Mouse (Mus musculus): ENCODE measurements around the gene Dock4.

Dock4 gene

GRCm38 (mm10) chr12:40511643-40512369 lies 66.1 kb downstream of the Dock4 start:
- DNase-seq (ENCODE audit: low spot score): no peak

GRCm38 (mm10) chr12:40512370-40512693 lies 66.6 kb downstream of the Dock4 start:
- no peak for DNase-seq (ENCODE audit: low spot score)

- no peak for DNase-seq (ENCODE audit: low spot score)
Observed at GRCm38 (mm10) chr12:40512994-40513393, 67.2 kb downstream of the Dock4 start.

DNA sequence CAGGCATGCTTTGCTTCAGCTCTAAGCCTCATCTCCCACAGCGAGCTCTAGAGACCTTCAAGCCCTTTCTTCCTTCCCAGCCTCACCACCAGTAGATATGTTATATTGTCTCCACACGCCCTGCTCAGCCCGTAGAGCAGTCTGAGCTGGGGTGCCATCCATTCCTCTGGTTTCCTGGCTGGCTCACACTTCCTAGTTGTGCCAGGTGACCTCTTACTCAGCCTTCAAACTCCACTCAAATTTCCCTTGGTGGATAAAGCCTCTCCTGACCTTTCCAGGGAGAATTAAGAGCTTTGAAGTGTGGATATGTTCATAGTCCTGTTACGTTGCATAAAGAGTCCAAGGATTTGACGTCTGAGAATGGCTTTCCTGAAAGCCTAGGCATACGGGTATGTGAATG lies 68.3 kb downstream of the Dock4 start:
- DNase-seq (ENCODE audit: low spot score): no peak

DNA sequence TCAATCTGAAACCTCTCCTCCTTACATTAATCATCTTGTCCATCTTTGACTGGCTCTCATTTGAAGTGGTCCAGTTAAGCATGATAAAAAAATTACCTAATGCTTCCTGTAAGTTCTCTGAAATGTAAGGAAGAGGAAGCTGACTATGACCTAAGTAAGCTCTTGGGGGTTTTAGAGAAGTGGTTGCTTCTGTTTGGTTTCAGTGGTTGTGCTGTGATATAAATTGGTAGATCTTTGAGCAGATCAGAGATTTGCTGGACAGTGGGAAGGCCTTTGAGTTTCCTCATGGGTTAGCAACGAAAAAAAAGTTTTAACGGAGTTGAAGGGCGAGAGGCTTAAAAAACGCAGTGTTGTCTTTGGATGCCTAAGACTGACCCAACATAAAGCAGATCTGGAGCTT lies 76.7 kb downstream of the Dock4 start:
- no peak for DNase-seq (ENCODE audit: low spot score)

GRCm38 (mm10) chr12:40523020-40523419 lies 77.3 kb downstream of the Dock4 start:
- DNase-seq (ENCODE audit: low spot score): no peak

GRCm38 (mm10) chr12:40525045-40525444 lies 79.3 kb downstream of the Dock4 start:
- no peak for DNase-seq (ENCODE audit: low spot score)

DNA sequence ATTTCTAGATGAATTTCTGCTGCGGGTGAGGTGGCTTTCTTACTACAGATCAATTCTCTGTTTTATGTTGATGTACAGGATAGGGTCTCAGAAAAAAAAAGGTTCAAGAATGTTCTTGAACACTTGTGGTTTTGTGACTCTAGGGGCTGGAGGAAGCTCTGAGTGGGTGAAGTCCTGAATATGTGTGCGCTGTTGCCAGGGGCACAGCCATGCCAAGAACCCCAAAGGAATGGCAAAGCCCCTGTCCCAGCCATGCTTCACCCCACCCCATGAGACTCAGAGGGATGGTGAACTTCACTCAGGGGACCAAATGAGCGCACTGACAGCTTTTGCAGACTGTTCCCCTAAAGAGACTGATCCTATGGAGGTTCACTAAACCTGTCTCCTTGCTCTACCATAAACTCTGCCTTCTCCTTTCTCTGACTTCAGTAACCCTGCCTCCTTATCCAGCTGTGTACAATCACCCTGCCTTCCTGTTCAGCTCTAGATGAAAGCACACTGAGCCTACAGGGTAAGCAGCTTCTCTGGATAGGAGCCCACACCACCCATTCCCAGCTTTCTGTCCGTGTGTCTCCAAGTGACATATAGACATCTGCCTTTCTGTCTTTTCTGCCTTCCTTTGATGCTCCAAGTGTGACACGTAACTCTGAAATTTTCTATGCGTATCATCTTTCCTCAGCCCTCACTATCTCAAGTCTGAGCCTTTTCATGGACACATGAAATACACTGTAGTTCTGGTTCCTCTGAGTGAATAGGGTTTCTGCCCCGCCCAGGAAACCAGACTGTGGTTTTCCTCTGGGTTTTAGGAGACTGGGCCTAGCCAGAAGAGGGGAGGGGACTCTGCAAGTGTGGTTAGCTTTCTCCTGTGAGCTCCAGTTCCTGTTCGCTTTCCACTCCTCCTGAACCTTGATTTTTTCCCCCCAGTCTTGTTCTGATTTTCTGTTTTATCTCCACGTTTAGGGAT lies 90.2 kb downstream of the Dock4 start:
- DNase-seq (ENCODE audit: low spot score): no peak

- DNase-seq (ENCODE audit: low spot score): no peak
Observed at GRCm38 (mm10) chr12:40537826-40538225, 92.1 kb downstream of the Dock4 start.

DNA sequence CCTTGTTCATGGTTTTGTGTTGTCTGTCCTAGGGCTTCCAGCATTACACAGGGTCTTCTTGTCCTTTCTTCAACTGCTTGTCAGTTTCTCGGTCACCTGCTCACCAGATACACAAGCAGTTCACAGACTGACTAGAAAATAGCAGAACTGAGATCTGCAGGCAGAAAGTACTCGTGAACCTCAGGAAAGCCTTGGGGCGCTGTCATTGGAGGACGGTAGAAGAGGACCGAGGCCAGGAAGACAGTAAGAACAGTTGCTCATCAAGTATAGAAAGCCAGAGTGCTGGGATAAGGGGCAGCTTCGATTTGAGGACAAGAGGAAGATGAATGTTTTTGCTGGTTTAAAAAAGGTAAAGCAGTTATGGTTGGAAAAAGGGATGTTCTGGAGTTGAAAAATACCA lies 92.6 kb downstream of the Dock4 start:
- DNase-seq (ENCODE audit: low spot score): no peak

GRCm38 (mm10) chr12:40538780-40539179 lies 93.0 kb downstream of the Dock4 start:
- no peak for DNase-seq (ENCODE audit: low spot score)

DNA sequence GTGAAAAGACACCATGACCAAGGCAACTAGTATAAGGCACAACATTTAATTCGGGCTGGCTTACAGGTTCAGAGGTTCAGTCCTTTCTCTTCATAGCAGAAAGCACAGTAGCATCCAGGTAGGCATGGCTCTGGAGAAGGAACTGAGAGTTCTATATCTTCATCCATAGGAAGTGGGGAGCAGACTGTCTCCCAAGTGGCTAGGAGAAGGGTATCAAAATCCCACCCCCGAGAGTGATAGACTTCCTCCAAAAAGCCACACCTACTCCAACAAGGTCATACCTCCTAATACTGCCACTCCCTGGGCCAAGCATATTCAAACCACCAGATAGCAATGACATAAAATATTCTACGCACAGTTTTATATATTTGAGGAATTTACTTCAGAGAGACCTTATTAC lies 98.5 kb downstream of the Dock4 start:
- DNase-seq (ENCODE audit: low spot score): no peak

- no peak for DNase-seq (ENCODE audit: low spot score)
Observed at GRCm38 (mm10) chr12:40546827-40547226, 101.1 kb downstream of the Dock4 start.

DNA sequence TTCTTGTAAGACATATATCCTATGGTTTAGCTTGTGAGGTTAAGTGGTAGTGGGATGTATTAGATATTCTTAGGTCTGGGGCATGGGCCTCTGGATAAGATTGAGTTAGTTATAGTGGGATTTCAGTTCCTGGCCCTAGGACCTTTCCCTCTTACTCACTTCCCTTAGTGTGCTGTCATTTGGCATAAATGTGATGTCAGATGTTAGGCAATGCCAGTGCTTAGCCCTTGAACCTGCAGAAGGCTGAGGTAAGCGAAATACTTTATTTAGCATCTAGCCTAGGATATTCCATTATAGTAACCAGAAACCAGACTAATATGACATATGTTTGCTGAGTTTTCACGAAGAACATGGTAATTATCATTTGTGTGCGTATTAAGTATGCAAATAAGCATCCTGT lies 105.6 kb downstream of the Dock4 start:
- no peak for DNase-seq (ENCODE audit: low spot score)

DNA sequence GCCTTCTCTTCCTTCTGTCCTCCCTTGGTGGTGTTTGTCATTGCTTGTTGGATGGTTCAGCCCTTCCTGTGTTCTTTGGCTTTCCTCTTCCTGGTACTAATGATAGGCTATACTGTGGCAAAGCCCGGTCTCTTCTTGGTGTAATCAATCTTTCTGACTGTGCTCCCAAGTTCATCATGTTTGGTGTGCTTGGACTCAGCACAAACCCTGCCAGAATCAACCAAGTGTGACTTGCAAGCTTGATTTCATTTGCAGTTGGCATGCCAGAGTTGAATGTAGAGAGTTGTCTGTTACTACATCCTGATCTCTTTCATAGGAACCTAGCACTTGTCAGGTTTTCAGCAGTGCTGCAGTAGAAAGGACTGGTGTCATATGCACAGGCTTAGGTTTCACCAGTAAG lies 106.4 kb downstream of the Dock4 start:
- no peak for DNase-seq (ENCODE audit: low spot score)

- no peak for DNase-seq (ENCODE audit: low spot score)
Observed at GRCm38 (mm10) chr12:40553929-40554328, 108.2 kb downstream of the Dock4 start.

- DNase-seq (ENCODE audit: low spot score): no peak
Observed at GRCm38 (mm10) chr12:40554941-40555511, 109.3 kb downstream of the Dock4 start.

DNA sequence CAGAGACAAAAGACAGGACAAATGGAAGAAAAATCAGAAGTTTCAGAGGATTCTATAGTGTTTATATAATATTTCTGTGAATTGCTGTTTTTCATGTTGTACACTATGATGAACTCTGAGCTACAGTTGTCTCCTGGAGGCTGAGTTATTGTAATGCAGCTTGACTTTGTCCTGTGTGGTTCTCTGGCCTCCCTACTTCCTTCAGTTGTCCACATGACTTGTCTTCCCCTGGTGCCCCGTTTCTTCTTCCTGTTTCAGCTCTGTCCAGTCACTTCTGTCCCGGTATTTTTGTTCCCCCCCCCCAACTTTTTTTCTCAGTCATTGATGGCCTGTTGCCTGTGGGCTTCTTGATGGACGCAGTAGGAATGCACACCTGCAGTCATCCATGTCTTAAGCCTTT lies 112.8 kb downstream of the Dock4 start:
- no peak for DNase-seq (ENCODE audit: low spot score)

GRCm38 (mm10) chr12:40559103-40559502 lies 113.4 kb downstream of the Dock4 start:
- DNase-seq (ENCODE audit: low spot score): no peak

GRCm38 (mm10) chr12:40563703-40564102 lies 118.0 kb downstream of the Dock4 start:
- DNase-seq (ENCODE audit: low spot score): no peak

- DNase-seq (ENCODE audit: low spot score): no peak
Observed at GRCm38 (mm10) chr12:40564261-40564660, 118.5 kb downstream of the Dock4 start.

DNA sequence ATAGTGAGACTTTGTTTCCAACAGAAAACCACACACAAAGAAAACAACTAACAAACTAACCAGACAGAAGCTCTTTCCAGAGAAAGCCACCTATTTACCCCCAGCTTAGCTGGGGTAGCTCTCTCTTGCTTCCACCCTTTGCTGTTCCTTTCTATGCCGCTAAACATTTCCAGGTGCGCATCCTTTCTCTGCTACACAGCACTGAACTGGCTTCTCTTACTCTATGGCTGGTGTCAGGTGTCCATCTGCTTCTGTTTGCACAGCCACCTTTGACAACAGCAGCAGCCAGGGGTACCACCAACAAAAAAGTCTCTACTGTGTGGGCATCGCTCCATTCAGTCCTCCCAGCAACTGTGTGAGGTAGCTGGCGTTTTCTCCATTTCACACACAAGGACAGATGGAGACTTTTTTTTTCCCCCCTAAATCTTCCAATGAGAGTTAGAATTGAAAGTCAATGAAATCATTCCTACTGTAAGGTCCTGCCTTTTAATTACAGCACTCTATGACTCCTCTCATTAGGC lies 122.7 kb downstream of the Dock4 start:
- no peak for DNase-seq (ENCODE audit: low spot score)
